Mouse (Mus musculus) heart, embryonic 12.5 days (tissue): Measurements from ENCODE around the gene Minos1. TPM values are rescaled to one million over a fixed set of nuclear protein-coding genes. Genes with fewer than 3 reads are reported as not detected.

Experiments used
- ATAC-seq: fragments of 200-750 bp; cut with Nextera tagmentation; 2 replicates; pipeline ENCODE4 v1.8.0; 2017; ENCODE audit warnings: moderate TSS enrichment, moderate library complexity; ENCODE audit not compliant: insufficient number of reproducible peaks, low FRiP score
- H3K27ac ChIP-seq: fragments of 300-500 bp; sonication (generic); 2 replicates; pipeline ENCODE4 v1.5.1; 2016; ENCODE audit warnings: mild to moderate bottlenecking, moderate library complexity; ENCODE audit not compliant: poor library complexity, severe bottlenecking
- H3K27me3 ChIP-seq: fragments of 300-500 bp; sonication (generic); replicated peaks from 2 replicates; pipeline ENCODE4 v1.6.1; 2016; ENCODE audit warnings: mild to moderate bottlenecking, moderate library complexity
- H3K36me3 ChIP-seq: fragments of 300-500 bp; sonication (generic); 2 replicates; pipeline ENCODE4 v1.6.1; 2016; ENCODE audit warnings: mild to moderate bottlenecking, moderate library complexity
- H3K4me1 ChIP-seq: fragments of 300-500 bp; sonication (generic); replicated peaks from 2 replicates; pipeline ENCODE4 v1.6.1; 2016; ENCODE audit warnings: mild to moderate bottlenecking
- H3K4me2 ChIP-seq: fragments of 300-500 bp; sonication (generic); 2 replicates; pipeline ENCODE4 v1.6.1; 2016; ENCODE audit warnings: mild to moderate bottlenecking, moderate library complexity
- H3K4me3 ChIP-seq: fragments of 300-500 bp; sonication (generic); 2 replicates; pipeline ENCODE4 v1.5.1; 2016; ENCODE audit warnings: mild to moderate bottlenecking
- H3K9ac ChIP-seq: fragments of 300-500 bp; sonication (generic); 2 replicates; pipeline ENCODE4 v1.6.1; 2016; ENCODE audit warnings: mild to moderate bottlenecking, moderate library complexity
- H3K9me3 ChIP-seq: fragments of 300-500 bp; sonication (generic); replicated peaks from 2 replicates; pipeline ENCODE4 v1.6.1; 2016; ENCODE audit warnings: mild to moderate bottlenecking, moderate library complexity
- whole genome bisulfite sequencing: fragments of 180-500 bp; shearing (Covaris S2); methylation state at CpG from one replicate; pipeline ENCODE4 v1.1.7; 2016; 5-methylcytosine and 5-hydroxymethylcytosine counted together
- polyA plus RNA-seq: library from polyadenylated mRNA; unstranded; fragments of >200 nt; fragmentation: Nextera tagmentation; extraction: Ambion mirVana; gene quantifications from 2 replicates; pipeline ENCODE4 v1.2.1, GENCODE M21; 2016

Gene Minos1
- polyA plus RNA-seq, 1 experiment from 2014 or later: 719 TPM

GRCm38 (mm10) chr4:139081270-139081931, 49.5 kb downstream of the Minos1 start:
- H3K27me3 ChIP-seq: peaks cover 63% of the 10 kb centered on the region
- no peaks in the 10 kb centered on the region for H3K36me3 ChIP-seq
- no peak overlapping the region for H3K9ac ChIP-seq
- no peaks in the 10 kb centered on the region for H3K9me3 ChIP-seq
- no peak overlapping the region for H3K27ac ChIP-seq
- no peak overlapping the region for H3K4me3 ChIP-seq
- no peak for ATAC-seq
- H3K4me1 ChIP-seq: peaks cover 10% of the 10 kb centered on the region
- 67% methylated on average over 18 of the region's 18 CpGs for WGBS
- no peak overlapping the region for H3K4me2 ChIP-seq

GRCm38 (mm10) chr4:139080259-139080658, 50.7 kb downstream of the Minos1 start:
- H3K9ac ChIP-seq: no peak overlapping the region
- H3K4me1 ChIP-seq: peaks cover 16% of the 10 kb centered on the region
- no peak for ATAC-seq
- no peak overlapping the region for H3K27ac ChIP-seq
- peaks cover 69% of the 10 kb centered on the region for H3K27me3 ChIP-seq
- no peaks in the 10 kb centered on the region for H3K9me3 ChIP-seq
- H3K4me2 ChIP-seq: no peak overlapping the region
- H3K36me3 ChIP-seq: no peaks in the 10 kb centered on the region
- WGBS: 74% methylated on average over 7 of the region's 7 CpGs
- no peak overlapping the region for H3K4me3 ChIP-seq

GRCm38 (mm10) chr4:139079439-139079838, 51.5 kb downstream of the Minos1 start:
- Histone ChIP-seq H3K4me1 (peaks cover 25% of the 10 kb centered on the region), H3K9me3 (no peaks in the 10 kb centered on the region), H3K4me2 (no peak overlapping the region), H3K36me3 (no peaks in the 10 kb centered on the region), H3K27ac (no peak overlapping the region), H3K9ac (no peak overlapping the region), H3K4me3 (no peak overlapping the region), H3K27me3 (peaks cover 69% of the 10 kb centered on the region)
- 74% methylated on average over 11 of the region's 11 CpGs for WGBS
- no peak for ATAC-seq

GRCm38 (mm10) chr4:139078726-139079125, 52.2 kb downstream of the Minos1 start:
- Histone ChIP-seq H3K9me3 (no peaks in the 10 kb centered on the region), H3K27ac (no peak overlapping the region), H3K4me2 (no peak overlapping the region), H3K4me1 (peaks cover 29% of the 10 kb centered on the region), H3K36me3 (no peaks in the 10 kb centered on the region), H3K4me3 (no peak overlapping the region), H3K9ac (no peak overlapping the region), H3K27me3 (peaks cover 72% of the 10 kb centered on the region)
- WGBS: 20% methylated on average over 4 of the region's 4 CpGs
- ATAC-seq: no peak

- Histone ChIP-seq H3K4me2 (no peak overlapping the region), H3K27me3 (peaks cover 72% of the 10 kb centered on the region), H3K4me1 (peaks cover 27% of the 10 kb centered on the region), H3K9ac (no peak overlapping the region), H3K9me3 (no peaks in the 10 kb centered on the region), H3K4me3 (no peak overlapping the region), H3K36me3 (no peaks in the 10 kb centered on the region), H3K27ac (no peak overlapping the region)
- WGBS: 46% methylated on average over 2 of the region's 2 CpGs
- ATAC-seq: no peak
Observed at GRCm38 (mm10) chr4:139078313-139078712, 52.6 kb downstream of the Minos1 start.

- H3K4me3 ChIP-seq: peak overlapping the region; percentile 59
- ATAC-seq: no peak
- WGBS: 9% methylated on average over 5 of the region's 5 CpGs
- peaks cover 19% of the 10 kb centered on the region for H3K4me1 ChIP-seq
- no peak overlapping the region for H3K9ac ChIP-seq
- H3K36me3 ChIP-seq: no peaks in the 10 kb centered on the region
- H3K27ac ChIP-seq: no peak overlapping the region
- peaks cover 73% of the 10 kb centered on the region for H3K27me3 ChIP-seq
- H3K9me3 ChIP-seq: no peaks in the 10 kb centered on the region
- H3K4me2 ChIP-seq: peak overlapping the region; percentile 92
Observed at GRCm38 (mm10) chr4:139075915-139076314, 55.0 kb downstream of the Minos1 start.

GRCm38 (mm10) chr4:139075041-139075711, 55.7 kb downstream of the Minos1 start, which contains the start of gene Htr6:
Htr6 (minus strand) TSS chr4:139075570.
- WGBS: 1% methylated on average over 71 of the region's 77 CpGs
- ATAC-seq: 0 out of 2 replicates have a peak, but pooled peaks have one; percentile 28
- no peak within 1 kb of the TSS for H3K27ac ChIP-seq

GRCm38 (mm10) chr4:139074060-139074459, 56.9 kb downstream of the Minos1 start:
- H3K9ac ChIP-seq: no peak overlapping the region
- no peak for ATAC-seq
- H3K9me3 ChIP-seq: no peaks in the 10 kb centered on the region

More at GRCm38 (mm10) chr4:139075041-139075711, 55.7 kb downstream of the Minos1 start, which contains the start of gene Htr6:
- Histone ChIP-seq H3K4me2 (peak within 1 kb of the TSS; percentile 92), H3K36me3 (no peaks in the 10 kb centered on the region), H3K9ac (peak within 1 kb of the TSS; percentile 46), H3K27me3 (peaks cover 80% of the 10 kb centered on the region), H3K4me1 (peaks cover 19% of the 10 kb centered on the region), H3K4me3 (peak within 1 kb of the TSS; percentile 59), H3K9me3 (no peaks in the 10 kb centered on the region)

GRCm38 (mm10) chr4:139068287-139068686, 62.6 kb downstream of the Minos1 start:
- H3K4me3 ChIP-seq: no peak overlapping the region
- H3K9ac ChIP-seq: no peak overlapping the region
- no peak overlapping the region for H3K27ac ChIP-seq
- no peaks in the 10 kb centered on the region for H3K9me3 ChIP-seq
- no peak for ATAC-seq
- H3K36me3 ChIP-seq: no peaks in the 10 kb centered on the region
- 39% methylated on average over 4 of the region's 4 CpGs for WGBS
- peaks cover 44% of the 10 kb centered on the region for H3K27me3 ChIP-seq
- H3K4me1 ChIP-seq: no peaks in the 10 kb centered on the region
- H3K4me2 ChIP-seq: no peak overlapping the region

More at GRCm38 (mm10) chr4:139074060-139074459, 56.9 kb downstream of the Minos1 start:
- H3K4me2 ChIP-seq: peak overlapping the region; percentile 92
- WGBS: 15% methylated on average over 29 of the region's 29 CpGs
- peak overlapping the region; percentile 59 for H3K4me3 ChIP-seq
- H3K27me3 ChIP-seq: peaks cover 91% of the 10 kb centered on the region
- no peaks in the 10 kb centered on the region for H3K36me3 ChIP-seq
- H3K4me1 ChIP-seq: peaks cover 19% of the 10 kb centered on the region
- H3K27ac ChIP-seq: no peak overlapping the region

GRCm38 (mm10) chr4:139064831-139065230, 66.1 kb downstream of the Minos1 start:
- Histone ChIP-seq H3K4me1 (no peaks in the 10 kb centered on the region), H3K27me3 (peaks cover 21% of the 10 kb centered on the region), H3K4me2 (no peak overlapping the region), H3K9me3 (no peaks in the 10 kb centered on the region), H3K36me3 (no peaks in the 10 kb centered on the region), H3K9ac (no peak overlapping the region), H3K4me3 (no peak overlapping the region), H3K27ac (no peak overlapping the region)
- no peak for ATAC-seq
- WGBS: 90% methylated on average over 5 of the region's 5 CpGs

- H3K4me2 ChIP-seq: no peak overlapping the region
- H3K9ac ChIP-seq: no peak overlapping the region
- 3% methylated on average over 7 of the region's 7 CpGs for WGBS
- no peaks in the 10 kb centered on the region for H3K9me3 ChIP-seq
- no peak overlapping the region for H3K27ac ChIP-seq
- no peaks in the 10 kb centered on the region for H3K36me3 ChIP-seq
- no peak for ATAC-seq
- peaks cover 5% of the 10 kb centered on the region for H3K4me1 ChIP-seq
- H3K4me3 ChIP-seq: no peak overlapping the region
- H3K27me3 ChIP-seq: peaks cover 19% of the 10 kb centered on the region; the same call in 1 of the 2 replicates
Observed at GRCm38 (mm10) chr4:139059569-139059968, 71.3 kb downstream of the Minos1 start.
